Mouse (Mus musculus) gastrocnemius, postnatal 10 days (tissue): ENCODE measurements around the gene Lmod1. TPM values are rescaled to one million over a fixed set of nuclear protein-coding genes. Genes with fewer than 3 reads are reported as not detected.
"Not testable (repeated sequence)": the region's sequence is repeated elsewhere in the genome, so short reads cannot be mapped to it uniquely, and the experiment has no call there.

ENCODE experiments used
- DNase-seq: peaks from one replicate; pipeline ENCODE4 v3.0.0; 2021; ENCODE audit warnings: mixed read lengths
- total RNA-seq, 2 experiments: library from RNA; stranded (reverse); gene quantifications; 2 replicates each; pipeline ENCODE4 v1.2.3; 2021

Gene Lmod1
- total RNA-seq, 2 experiments from 2014 or later: 2.5 to 3.7 TPM

GRCm38 (mm10) chr1:135362115-135362514, 37.5 kb downstream of the Lmod1 start:
- no peak for DNase-seq

DNA sequence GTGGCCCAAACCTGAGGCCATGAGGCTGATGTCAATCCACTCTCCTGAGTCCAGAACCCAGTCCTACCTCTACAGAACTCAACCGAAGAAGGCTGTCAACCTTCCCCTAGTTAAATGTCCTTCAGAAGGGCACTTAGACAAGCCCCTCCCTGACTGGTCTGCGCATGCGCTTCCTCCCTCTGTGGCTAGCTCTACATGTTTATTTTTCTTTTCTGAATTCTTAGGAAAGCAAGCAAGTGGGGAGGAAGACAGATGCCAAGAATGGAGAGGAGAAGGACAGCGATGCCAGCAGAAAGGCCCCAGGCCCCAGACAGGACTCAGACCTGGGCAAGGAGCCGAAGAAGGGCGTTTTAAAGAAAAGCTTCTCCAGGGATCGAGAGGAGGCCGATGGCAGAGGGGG, 38.8 kb downstream of the Lmod1 start:
- no peak for DNase-seq

GRCm38 (mm10) chr1:135366380-135366779, 41.8 kb downstream of the Lmod1 start:
- no peak for DNase-seq

DNA sequence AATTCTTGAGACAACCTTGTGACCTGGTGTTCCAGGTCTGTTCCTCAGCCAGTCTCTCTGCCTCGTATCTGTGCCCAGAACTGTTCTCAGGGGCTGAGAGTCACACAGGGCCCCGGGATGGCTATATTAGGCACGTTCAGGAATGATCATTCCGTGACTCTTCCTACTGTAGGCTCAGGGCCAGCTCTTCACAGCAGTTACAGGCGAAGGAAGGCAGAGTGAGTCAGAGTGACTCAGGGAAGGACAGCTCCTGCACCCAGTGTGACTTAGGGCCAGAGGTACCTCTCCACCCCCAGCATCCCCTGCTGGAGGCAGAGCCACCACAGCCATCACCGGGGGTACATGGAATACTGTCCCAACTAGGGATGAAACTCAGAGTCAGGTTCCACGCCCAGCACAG, 42.4 kb downstream of the Lmod1 start:
- DNase-seq: no peak

- no peak for DNase-seq
Measured at GRCm38 (mm10) chr1:135367595-135367994, 43.0 kb downstream of the Lmod1 start.

DNA sequence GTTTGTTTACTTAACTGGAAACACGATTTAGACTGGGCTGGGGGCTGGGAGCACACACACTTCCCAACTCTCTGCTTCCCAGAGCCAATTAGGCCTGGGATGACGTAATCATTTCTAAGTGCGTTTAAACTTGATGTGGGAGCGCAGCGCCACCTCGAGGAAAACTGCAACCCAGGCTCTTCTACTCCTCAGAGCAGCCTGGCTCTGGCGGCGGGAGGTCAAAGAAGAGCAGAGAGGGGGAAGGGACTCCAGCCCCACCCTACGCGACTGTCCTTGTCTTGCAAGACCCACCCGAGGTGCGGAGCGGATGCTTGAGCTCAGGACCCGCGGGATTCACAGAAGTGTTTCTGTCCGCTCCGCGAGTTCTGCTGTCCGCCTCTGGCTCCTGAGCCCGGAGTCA, 43.6 kb downstream of the Lmod1 start:
- DNase-seq: peak; percentile 85

DNA sequence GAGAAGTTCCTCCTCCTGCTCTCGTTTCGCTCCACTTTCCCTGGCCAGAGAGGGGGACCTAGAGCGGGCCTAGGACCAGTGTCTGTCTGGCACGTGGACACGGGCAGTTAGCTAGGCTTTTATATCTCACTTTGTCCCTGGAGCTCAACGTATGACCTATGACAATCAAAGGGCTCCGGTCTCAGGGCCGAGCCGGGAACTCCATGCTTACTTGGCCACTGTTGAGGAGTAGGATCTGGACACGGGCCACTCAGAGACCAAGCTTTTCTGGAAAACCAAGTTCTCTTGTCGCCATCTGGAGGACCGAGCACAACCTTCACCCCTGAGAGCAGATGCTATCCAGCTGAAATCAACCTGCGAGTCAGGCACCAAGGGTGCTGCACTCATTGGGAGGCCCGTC, 44.4 kb downstream of the Lmod1 start:
- DNase-seq: peak; percentile 52

GRCm38 (mm10) chr1:135369415-135369814, 44.8 kb downstream of the Lmod1 start:
- DNase-seq: no peak

GRCm38 (mm10) chr1:135373171-135373677, 48.6 kb downstream of the Lmod1 start:
- no peak for DNase-seq

GRCm38 (mm10) chr1:135374175-135374867, 49.7 kb downstream of the Lmod1 start:
- peak; percentile 44 for DNase-seq

GRCm38 (mm10) chr1:135374868-135375581, 50.4 kb downstream of the Lmod1 start, which contains the start of gene Shisa4:
Gene Shisa4, minus strand, starts transcription at chr1:135375237.
- peak; percentile 78 for DNase-seq

- DNase-seq: peak; percentile 39
Measured at GRCm38 (mm10) chr1:135378576-135378975, 54.0 kb downstream of the Lmod1 start.

DNA sequence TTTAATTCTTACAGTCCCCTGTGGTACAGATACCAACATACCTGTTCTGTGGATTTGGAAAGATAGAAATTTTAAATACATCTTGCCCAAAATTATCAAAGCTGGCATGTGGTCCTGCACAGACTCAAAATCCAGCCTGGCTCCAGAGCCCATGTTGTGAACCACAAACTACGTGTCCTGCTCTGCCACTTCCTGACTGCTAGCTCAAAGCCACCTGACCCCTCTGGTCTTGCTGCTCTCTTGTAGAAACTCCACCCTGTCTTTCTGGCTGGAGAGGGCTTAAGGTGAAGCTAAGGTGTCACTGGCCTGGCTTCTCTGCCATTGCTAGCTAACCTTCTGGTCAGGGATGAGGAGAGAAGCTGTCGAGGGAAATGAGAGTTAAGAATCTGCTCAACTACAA, 54.4 kb downstream of the Lmod1 start:
- no peak for DNase-seq

GRCm38 (mm10) chr1:135380071-135380991, 55.7 kb downstream of the Lmod1 start:
- DNase-seq: no peak

DNA sequence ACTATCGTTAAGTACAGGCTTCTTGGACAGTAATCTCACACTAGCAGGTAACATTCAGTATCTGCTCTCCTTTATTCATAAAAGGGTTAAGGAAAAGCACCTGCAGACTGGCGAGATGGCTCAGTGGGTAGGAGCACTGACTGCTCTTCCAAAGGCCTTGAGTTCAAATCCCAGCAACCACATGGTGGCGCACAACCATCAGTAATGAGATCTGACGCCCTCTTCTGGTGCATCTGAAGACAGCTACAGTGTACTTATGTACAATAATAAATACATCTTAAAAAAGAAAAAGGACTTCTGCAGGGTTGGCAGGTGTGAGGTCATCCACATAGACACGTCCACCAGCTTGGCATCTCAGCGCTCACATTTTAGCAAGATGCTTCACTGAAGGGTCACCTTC, 57.0 kb downstream of the Lmod1 start:
- DNase-seq: not testable (repeated sequence)

GRCm38 (mm10) chr1:135384171-135384570, 59.6 kb downstream of the Lmod1 start:
- no peak for DNase-seq

DNA sequence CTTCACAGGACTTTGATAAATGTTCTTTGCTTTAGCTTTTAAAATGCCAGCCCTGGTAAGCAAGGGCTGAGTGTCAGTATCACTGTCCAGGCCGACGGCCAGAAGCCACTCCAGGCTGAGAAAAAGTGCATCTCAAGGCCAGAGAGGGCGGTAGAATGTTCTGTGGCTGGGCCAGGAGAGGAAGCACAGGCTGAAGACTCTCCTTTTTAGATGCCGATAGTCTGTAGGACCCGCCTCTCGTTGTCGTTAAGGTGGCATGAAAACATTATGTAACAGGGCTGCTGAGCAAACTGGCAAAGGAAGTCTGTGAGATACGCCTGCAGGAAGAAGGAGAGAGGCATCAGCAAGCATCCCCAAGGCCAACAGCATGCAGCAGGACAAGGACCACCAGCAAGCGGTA, 60.6 kb downstream of the Lmod1 start:
- no peak for DNase-seq

- DNase-seq: no peak
Measured at GRCm38 (mm10) chr1:135399466-135399865, 74.9 kb downstream of the Lmod1 start.

DNA sequence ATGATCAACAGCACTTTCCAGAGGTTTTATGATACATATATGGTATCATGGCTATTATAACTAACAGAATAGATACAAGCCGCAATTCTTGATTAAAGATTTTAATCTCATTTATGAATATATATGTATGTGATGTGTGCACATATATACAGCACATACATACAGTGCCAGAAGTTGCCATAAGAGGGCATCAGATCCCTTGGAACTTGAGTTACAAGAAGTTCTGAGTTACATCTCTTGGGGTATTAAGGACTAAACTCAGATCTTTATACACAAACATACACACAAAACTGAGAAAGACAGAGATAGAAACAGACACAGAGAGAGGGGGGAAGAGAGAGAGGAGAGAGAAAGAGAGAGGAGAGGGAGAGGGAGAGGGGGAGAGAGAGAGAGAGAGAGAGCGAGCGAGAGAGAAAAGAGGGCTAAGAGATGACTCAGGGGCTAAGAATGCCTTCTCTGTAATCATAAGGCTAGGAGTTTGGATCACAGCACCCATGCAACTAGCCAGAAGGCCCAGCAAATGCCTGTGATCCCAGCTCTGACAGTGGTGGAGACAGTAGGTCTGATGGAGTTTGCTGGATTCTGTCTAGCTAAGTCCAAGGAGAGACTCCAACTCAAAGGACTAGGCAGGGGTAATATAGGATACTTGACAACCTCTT, 77.0 kb downstream of the Lmod1 start:
- DNase-seq: no peak

- DNase-seq: no peak
Measured at GRCm38 (mm10) chr1:135405356-135405755, 80.7 kb downstream of the Lmod1 start.

- DNase-seq: no peak
Measured at GRCm38 (mm10) chr1:135408973-135409372, 84.4 kb downstream of the Lmod1 start.

DNA sequence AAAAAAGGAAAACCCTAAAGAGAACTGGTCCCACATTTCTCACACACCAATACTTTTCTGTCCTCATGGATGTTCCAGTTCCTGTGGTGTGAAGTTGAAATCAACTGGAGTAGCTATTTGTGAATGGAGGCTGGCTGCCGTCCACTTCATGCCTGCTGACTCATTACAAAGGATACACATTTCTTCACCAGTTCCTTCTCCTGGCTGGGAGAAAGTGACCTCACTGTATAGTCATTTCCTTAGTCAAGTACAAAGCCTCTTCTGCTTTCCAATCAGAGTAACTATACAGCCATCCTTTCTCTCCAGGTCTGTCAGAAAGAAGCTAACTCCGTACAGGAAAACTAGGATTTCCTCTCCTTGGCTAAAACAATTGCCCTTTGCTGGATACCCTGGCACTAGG, 86.4 kb downstream of the Lmod1 start:
- peak; percentile 42 for DNase-seq
